Mouse (Mus musculus) MEL (cell line): ENCODE measurements around the gene Pglyrp1. TPM values are rescaled to one million over a fixed set of nuclear protein-coding genes. Genes with fewer than 3 reads are reported as not detected.

Experiments used
- DNase-seq: peaks from one replicate; pipeline ENCODE4 v3.0.0; 2011; ENCODE audit warnings: low read depth, low spot score
- H3K27ac ChIP-seq: 2 replicates; pipeline ENCODE4 v1.5.1; 2012; ENCODE audit warnings: low read depth, mild to moderate bottlenecking, control low read depth, low read length, moderate library complexity; ENCODE audit not compliant: control insufficient read depth
- H3K27me3 ChIP-seq, 2 experiments: fragments of 150-350 bp in 1 of 2; sonication (generic) in 1 of 2; 2 replicates each; pipeline ENCODE4 v1.6.1; 2012; ENCODE audit warnings: low read length in 2 of 2, mild to moderate bottlenecking in 2 of 2, improper control_type of control experiment in 1 of 2, moderate library complexity in 1 of 2; ENCODE audit not compliant: insufficient read depth in 2 of 2, control insufficient read depth in 1 of 2
- H3K36me3 ChIP-seq, 2 experiments: 2 replicates each; pipeline ENCODE4 v1.6.1; 2012 to 2014; ENCODE audit warnings: low read length in 2 of 2, improper control_type of control experiment in 1 of 2, inconsistent platforms in 1 of 2, mild to moderate bottlenecking in 1 of 2; ENCODE audit not compliant: insufficient read depth in 2 of 2, control insufficient read depth in 1 of 2
- H3K4me1 ChIP-seq, 2 experiments: fragments of 150-350 bp in 1 of 2; sonication (generic) in 1 of 2; 2 replicates each; pipeline ENCODE4 v1.6.1; 2012; ENCODE audit warnings: low read length in 2 of 2, improper control_type of control experiment in 1 of 2, mild to moderate bottlenecking in 1 of 2; ENCODE audit not compliant: insufficient read depth in 2 of 2, control insufficient read depth in 1 of 2
- H3K4me3 ChIP-seq, 2 experiments: fragments of 150-350 bp in 1 of 2; sonication (generic) in 1 of 2; 2 replicates each; pipeline ENCODE4 v1.5.1; 2012; ENCODE audit warnings: low read depth in 2 of 2, low read length in 2 of 2, mild to moderate bottlenecking in 2 of 2, moderate library complexity in 2 of 2, control low read depth in 1 of 2, improper control_type of control experiment in 1 of 2; ENCODE audit not compliant: control insufficient read depth in 1 of 2, insufficient read depth in 1 of 2
- H3K79me2 ChIP-seq: 2 replicates; pipeline ENCODE4 v1.6.1; 2012; ENCODE audit warnings: mild to moderate bottlenecking, low read length, moderate library complexity; ENCODE audit not compliant: control insufficient read depth, poor library complexity, insufficient read depth
- H3K9ac ChIP-seq: 2 replicates; pipeline ENCODE4 v1.6.1; 2012; ENCODE audit warnings: low read depth, mild to moderate bottlenecking, control low read depth, low read length, moderate library complexity; ENCODE audit not compliant: control insufficient read depth, poor library complexity, severe bottlenecking
- H3K9me3 ChIP-seq: fragments of 150-350 bp; sonication (generic); replicated peaks from 2 replicates; pipeline ENCODE4 v1.6.1; 2012; ENCODE audit warnings: mild to moderate bottlenecking, low read length, improper control_type of control experiment, moderate library complexity; ENCODE audit not compliant: insufficient read depth
- CHD2 ChIP-seq: IDR thresholded peaks from 2 replicates; pipeline ENCODE4 v1.6.1; 2011; ENCODE audit warnings: low read length, improper control_type of control experiment
- CTCF ChIP-seq, 3 experiments: IDR thresholded peaks in 2 of 3; conservative IDR thresholded peaks in 1 of 3; 2 replicates each; pipeline ENCODE4 v1.5.1; 2011 to 2012; ENCODE audit warnings: low read length in 3 of 3, low read depth in 2 of 3, mild to moderate bottlenecking in 2 of 3, improper control_type of control experiment in 1 of 3, inconsistent platforms in 1 of 3, mixed read lengths in 1 of 3, moderate library complexity in 1 of 3; ENCODE audit not compliant: control insufficient read depth in 1 of 3, insufficient read depth in 1 of 3, poor library complexity in 1 of 3, severe bottlenecking in 1 of 3
- E2F4 ChIP-seq: IDR thresholded peaks from 2 replicates; pipeline ENCODE4 v1.6.1; 2011; ENCODE audit warnings: low read depth, low read length, improper control_type of control experiment, borderline replicate concordance
- EP300 ChIP-seq, 2 experiments: IDR thresholded peaks; 2 replicates each; pipeline ENCODE4 v1.6.1; 2011; ENCODE audit warnings: improper control_type of control experiment in 2 of 2, low read length in 2 of 2, low read depth in 1 of 2, mild to moderate bottlenecking in 1 of 2
- ETS1 ChIP-seq: IDR thresholded peaks from 2 replicates; pipeline ENCODE4 v1.6.1; 2012; ENCODE audit warnings: low read depth, mild to moderate bottlenecking, inconsistent platforms, low read length, improper control_type of control experiment, moderate library complexity
- GABPA ChIP-seq: IDR thresholded peaks from 2 replicates; pipeline ENCODE4 v1.6.1; 2012; ENCODE audit warnings: low read depth, mild to moderate bottlenecking, inconsistent platforms, low read length, improper control_type of control experiment, moderate library complexity
- HCFC1 ChIP-seq: IDR thresholded peaks from 2 replicates; pipeline ENCODE4 v1.6.1; 2012; ENCODE audit warnings: low read depth, mild to moderate bottlenecking, inconsistent platforms, low read length, improper control_type of control experiment, moderate library complexity
- JUND ChIP-seq: IDR thresholded peaks from 2 replicates; pipeline ENCODE4 v1.6.1; 2011; ENCODE audit warnings: low read depth, mild to moderate bottlenecking, improper control_type of control experiment, low read length
- KAT2A ChIP-seq: conservative IDR thresholded peaks from 2 replicates; pipeline ENCODE4 v1.6.1; 2012; ENCODE audit warnings: low read depth, low read length, improper control_type of control experiment, inconsistent platforms
- MAFK ChIP-seq: IDR thresholded peaks from 2 replicates; pipeline ENCODE4 v1.6.1; 2011; ENCODE audit warnings: low read depth, mild to moderate bottlenecking, low read length, improper control_type of control experiment, borderline replicate concordance
- MAX ChIP-seq: IDR thresholded peaks from 2 replicates; pipeline ENCODE4 v1.6.1; 2011; ENCODE audit warnings: low read length, improper control_type of control experiment
- MAZ ChIP-seq: IDR thresholded peaks from 2 replicates; pipeline ENCODE4 v1.6.1; 2012; ENCODE audit warnings: low read depth, mild to moderate bottlenecking, inconsistent platforms, low read length, improper control_type of control experiment
- MXI1 ChIP-seq: IDR thresholded peaks from 2 replicates; pipeline ENCODE4 v1.6.1; 2011; ENCODE audit warnings: mild to moderate bottlenecking, low read depth, low read length, improper control_type of control experiment
- MYC ChIP-seq: IDR thresholded peaks from 2 replicates; pipeline ENCODE4 v1.6.1; 2011; ENCODE audit warnings: low read depth, mild to moderate bottlenecking, low read length, improper control_type of control experiment, moderate library complexity
- NELFE ChIP-seq: IDR thresholded peaks from 2 replicates; pipeline ENCODE4 v1.6.1; 2011; ENCODE audit warnings: low read depth, low read length, improper control_type of control experiment
- POLR2A ChIP-seq, 2 experiments: IDR thresholded peaks; 2 replicates each; pipeline ENCODE4 v1.6.1; 2011 to 2012; ENCODE audit warnings: low read length in 2 of 2, mild to moderate bottlenecking in 2 of 2, control low read depth in 1 of 2, improper control_type of control experiment in 1 of 2, low read depth in 1 of 2, moderate library complexity in 1 of 2; ENCODE audit not compliant: control insufficient read depth in 1 of 2, insufficient read depth in 1 of 2, poor library complexity in 1 of 2
- POLR2AphosphoS2 ChIP-seq: IDR thresholded peaks from 2 replicates; pipeline ENCODE4 v1.6.1; 2011; ENCODE audit warnings: low read length, improper control_type of control experiment
- RCOR1 ChIP-seq: IDR thresholded peaks from 2 replicates; pipeline ENCODE4 v1.6.1; 2012; ENCODE audit warnings: low read depth, mild to moderate bottlenecking, inconsistent platforms, low read length, improper control_type of control experiment
- SIN3A ChIP-seq: IDR thresholded peaks from 2 replicates; pipeline ENCODE4 v1.6.1; 2012; ENCODE audit warnings: low read length, improper control_type of control experiment, inconsistent platforms
- TAL1 ChIP-seq: IDR thresholded peaks from 2 replicates; pipeline ENCODE4 v1.6.1; 2012; ENCODE audit warnings: mild to moderate bottlenecking, inconsistent platforms, low read length, moderate library complexity, mixed read lengths
- TBP ChIP-seq: IDR thresholded peaks from 2 replicates; pipeline ENCODE4 v1.8.0; 2011; ENCODE audit warnings: low read depth, low read length, improper control_type of control experiment
- UBTF ChIP-seq: IDR thresholded peaks from 2 replicates; pipeline ENCODE4 v1.6.1; 2012; ENCODE audit warnings: low read depth, mild to moderate bottlenecking, inconsistent platforms, low read length, improper control_type of control experiment, moderate library complexity, borderline replicate concordance; ENCODE audit not compliant: insufficient read depth
- USF2 ChIP-seq, 2 experiments: IDR thresholded peaks; 2 replicates each; pipeline ENCODE4 v1.6.1; 2011 to 2012; ENCODE audit warnings: improper control_type of control experiment in 2 of 2, low read length in 2 of 2, borderline replicate concordance in 1 of 2, inconsistent platforms in 1 of 2, low read depth in 1 of 2, mild to moderate bottlenecking in 1 of 2; ENCODE audit not compliant: insufficient read depth in 1 of 2
- ZC3H11A ChIP-seq: IDR thresholded peaks from 2 replicates; pipeline ENCODE4 v1.6.1; 2012; ENCODE audit warnings: low read depth, mild to moderate bottlenecking, inconsistent platforms, low read length, improper control_type of control experiment
- polyA plus RNA-seq, 2 experiments: library from polyadenylated mRNA; stranded (reverse) in 1 of 2; unstranded in 1 of 2; fragments of >175 nt in 1 of 2; fragments of >200 nt in 1 of 2; gene quantifications; 2 replicates each; pipeline versions ENCODE4 v1.2.1 to v1.2.4; 2012; ENCODE audit warnings: low replicate concordance in 2 of 2, low read depth in 1 of 2; ENCODE audit not compliant: insufficient read length in 2 of 2, insufficient read depth in 1 of 2, missing spikeins in 1 of 2
- total RNA-seq: library from RNA; depleted of rRNA; stranded (reverse); fragments of 300-350 nt; gene quantifications from 2 replicates; pipeline ENCODE4 v1.2.3, GENCODE M21; 2012

Gene Pglyrp1
- total and polyA plus RNA-seq, 3 experiments: 0.33 TPM; not detected in 2

- TF ChIP-seq POLR2AphosphoS2 (no peak), HCFC1 (no peak), JUND (no peak), CHD2 (no peak), MAX (peak; percentile 55), CTCF (IDR thresholded peaks at IDR 0.05 in 2 of 3, conservative IDR thresholded peaks at IDR 0.05 in 1 of 3; ENCODE audit: control insufficient read depth in 1 of 3, insufficient read depth in 1 of 3, low read depth in 2 of 3, low read length in 3 of 3, poor library complexity in 1 of 3, severe bottlenecking in 1 of 3) (peak; percentile 69 to 96 (median 78)), MAFK (no peak), ETS1 (no peak), TBP (no peak), SIN3A (no peak)
- TF ChIP-seq, all 39 proteins: peak for 8
Observed at GRCm38 (mm10) chr7:18891872-18892599, 20.9 kb downstream of the Pglyrp1 start (continued).

GRCm38 (mm10) chr7:18893009-18893408 lies 21.9 kb downstream of the Pglyrp1 start:
- DNase-seq: no peak
- H3K4me1 ChIP-seq: peaks cover 0 to 3% of the 10 kb centered on the region in 2 experiments; a peak in 1 of 4 replicates
- H3K79me2 ChIP-seq: no peaks in the 10 kb centered on the region
- no peak for TF ChIP-seq POLR2A (IDR thresholded peaks at IDR 0.05; ENCODE audit: control insufficient read depth in 1 of 2, insufficient read depth in 1 of 2, low read depth in 1 of 2, low read length in 2 of 2, poor library complexity in 1 of 2)
- TF ChIP-seq MYC: no peak
- no peak for TF ChIP-seq GABPA
- no peak for TF ChIP-seq TBP
- TF ChIP-seq CHD2: no peak
- TF ChIP-seq MXI1: no peak
- no peak for TF ChIP-seq ZC3H11A
- no peak for TF ChIP-seq USF2 (IDR thresholded peaks at IDR 0.05; ENCODE audit: borderline replicate concordance in 1 of 2, insufficient read depth in 1 of 2, low read depth in 1 of 2, low read length in 2 of 2)
- no peak for TF ChIP-seq EP300 (IDR thresholded peaks at IDR 0.05; ENCODE audit: low read depth in 1 of 2, low read length in 2 of 2)
- no peak for TF ChIP-seq MAZ
- TF ChIP-seq KAT2A: no peak
- no peak for TF ChIP-seq RCOR1
- no peak for TF ChIP-seq UBTF
- no peak for TF ChIP-seq JUND
- TF ChIP-seq TAL1: no peak
- TF ChIP-seq SIN3A: no peak
- no peak for TF ChIP-seq E2F4
- no peak for TF ChIP-seq NELFE
- peaks cover 0 to 2% of the 10 kb centered on the region in 2 experiments; a peak in 1 of 4 replicates for H3K36me3 ChIP-seq
- H3K4me3 ChIP-seq: no peak overlapping the region
- no peaks in the 10 kb centered on the region for H3K27me3 ChIP-seq
- no peak overlapping the region for H3K9ac ChIP-seq
- no peaks in the 10 kb centered on the region for H3K9me3 ChIP-seq
- H3K27ac ChIP-seq: no peak overlapping the region
